Mouse (Mus musculus) colon, adult 2 months (tissue): ENCODE results near the gene Olfr47. TPM values are rescaled to one million over a fixed set of nuclear protein-coding genes. Genes with fewer than 3 reads are reported as not detected.

ENCODE experiments used
- polyA plus RNA-seq: library from polyadenylated mRNA; depleted of rRNA; stranded (reverse); fragments of >200 nt; gene quantifications from 2 replicates; pipeline ENCODE4 v1.2.3, GENCODE M21; 2012; rRNA removed

The Olfr47 gene
- polyA plus RNA-seq: not detected in 2 replicates

GRCm38 (mm10) chr6:43231255-43231654 is at the start of gene Olfr47:
Gene Olfr47, plus strand, starts transcription at chr6:43231529.

GRCm38 (mm10) chr6:43196781-43197180 is 34.5 kb upstream of the Olfr47 start, which contains the start of gene Olfr435:
Gene Olfr435, plus strand, starts transcription at chr6:43197146.

DNA sequence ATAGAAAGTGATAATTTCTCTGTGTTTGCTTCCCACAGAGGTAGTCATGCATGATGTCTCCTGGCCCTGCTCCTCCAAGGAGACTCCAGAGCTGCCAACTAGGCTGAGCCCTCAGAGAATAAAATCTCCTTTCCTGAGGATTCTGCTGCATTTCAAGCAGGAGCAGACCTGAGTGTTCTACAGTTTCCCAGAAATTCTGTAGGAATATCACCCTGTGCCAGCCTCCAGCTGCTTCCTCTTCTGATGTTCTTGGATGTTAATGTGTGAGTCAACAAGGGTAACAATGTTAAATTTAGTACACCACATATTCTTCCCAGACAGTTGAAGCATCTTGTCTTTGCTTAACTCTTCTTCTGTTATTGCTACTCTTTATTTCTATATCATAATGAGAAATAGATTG is 18.5 kb upstream of the Olfr47 start, which contains the start of gene Olfr434:
Olfr434 (plus strand) TSS at position 149 of the 400 bp plus-strand sequence.

DNA sequence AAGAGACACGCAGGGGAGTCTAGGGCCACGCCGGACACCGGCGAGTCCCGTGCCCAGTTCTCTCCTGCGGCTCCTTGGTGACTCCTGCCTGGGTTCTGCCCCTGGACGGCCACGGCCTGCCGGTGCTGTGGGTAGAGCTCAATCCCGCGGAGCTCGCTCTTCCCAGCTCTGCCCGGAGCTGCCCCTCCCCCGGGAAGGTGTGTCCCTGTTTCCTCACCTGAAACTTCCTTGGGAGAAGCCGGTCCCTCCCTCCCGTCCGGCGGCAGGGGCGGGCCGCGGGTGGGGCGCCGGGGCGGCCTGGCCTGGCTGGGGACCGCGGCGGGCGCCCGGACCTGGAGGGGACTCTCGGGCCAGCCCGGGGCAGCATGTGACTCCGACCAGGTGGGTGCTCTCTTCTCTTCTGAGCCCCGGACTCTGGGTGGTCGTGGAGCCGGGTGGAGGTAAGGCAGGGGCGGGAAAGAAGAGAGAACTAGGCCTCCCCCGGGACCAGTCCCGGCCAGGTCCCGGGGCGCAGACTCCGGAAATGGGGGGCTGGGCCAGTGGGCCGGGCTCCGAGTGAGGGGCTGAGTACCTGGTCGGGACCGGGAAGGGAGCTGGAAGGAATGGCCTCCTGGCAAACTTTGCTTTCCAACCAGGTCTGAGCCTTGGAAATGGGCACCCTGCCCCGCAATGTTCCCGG is 34.2 kb downstream of the Olfr47 start, which contains the start of gene Arhgef5:
Arhgef5 (plus strand) TSS at position 220 of the 679 bp plus-strand sequence.

Other genes starting within 250 kb of the Olfr47 start
- gene Olfr441, start 125.2 kb upstream of the Olfr47 start, polyA plus RNA-seq: not detected in 2 replicates
- not detected in 2 replicates for gene Olfr237-ps1, start 85.0 kb upstream of the Olfr47 start, polyA plus RNA-seq
- gene Olfr437, start 68.2 kb upstream of the Olfr47 start, polyA plus RNA-seq: not detected in 2 replicates
- not detected in 2 replicates for gene Olfr13, start 59.4 kb upstream of the Olfr47 start, polyA plus RNA-seq
- not detected in 2 replicates for gene Olfr435, start 34.4 kb upstream of the Olfr47 start, polyA plus RNA-seq
- gene Olfr434, start 18.5 kb upstream of the Olfr47 start, polyA plus RNA-seq: not detected in 2 replicates
- gene Arhgef5, start 34.1 kb downstream of the Olfr47 start, polyA plus RNA-seq: 34.2 and 35.5 TPM in 2 replicates
- gene Nobox, start 78.0 kb downstream of the Olfr47 start, polyA plus RNA-seq: 0.06 TPM in 1 of 2 replicates, not detected in the other